Mouse (Mus musculus): ENCODE data around the gene Dlk1. TPM values are rescaled to one million over a fixed set of nuclear protein-coding genes. Genes with fewer than 3 reads are reported as not detected.
"Not testable (repeated sequence)": the region's sequence is repeated elsewhere in the genome, so short reads cannot be mapped to it uniquely, and the experiment has no call there.

The Dlk1 gene
- polyA plus RNA-seq, 3 experiments from 2014 or later = not detected

- not testable (repeated sequence) for ATAC-seq
Measured at GRCm38 (mm10) chr12:109486525-109486924, 33.9 kb downstream of the Dlk1 start.

- no peak for ATAC-seq
Measured at GRCm38 (mm10) chr12:109491701-109492100, 39.1 kb downstream of the Dlk1 start.

GRCm38 (mm10) chr12:109493381-109493780, 40.8 kb downstream of the Dlk1 start:
- no peak for ATAC-seq

GRCm38 (mm10) chr12:109495016-109495644, 42.5 kb downstream of the Dlk1 start:
- ATAC-seq = no peak

- no peak for ATAC-seq
Measured at GRCm38 (mm10) chr12:109496397-109496796, 43.8 kb downstream of the Dlk1 start.

GRCm38 (mm10) chr12:109500992-109501391, 48.4 kb downstream of the Dlk1 start:
- no peak for ATAC-seq

GRCm38 (mm10) chr12:109502360-109503040, 49.9 kb downstream of the Dlk1 start:
- no peak for ATAC-seq

GRCm38 (mm10) chr12:109507693-109508092, 55.1 kb downstream of the Dlk1 start:
- no peak for ATAC-seq

- ATAC-seq = no peak
Measured at GRCm38 (mm10) chr12:109508495-109509454, 56.2 kb downstream of the Dlk1 start.

- no peak for ATAC-seq
Measured at GRCm38 (mm10) chr12:109509531-109510137, 57.0 kb downstream of the Dlk1 start.

- no peak for ATAC-seq
Measured at GRCm38 (mm10) chr12:109510247-109510646, 57.6 kb downstream of the Dlk1 start.

GRCm38 (mm10) chr12:109511456-109511855, 58.8 kb downstream of the Dlk1 start:
- ATAC-seq = no peak

- ATAC-seq = no peak
Measured at GRCm38 (mm10) chr12:109512151-109512907, 59.7 kb downstream of the Dlk1 start.

Other genes starting within 250 kb of the Dlk1 start
- gene Rtl1, start 147.5 kb downstream of the Dlk1 start, polyA plus RNA-seq (2017; shearing (Covaris generic)) = not detected

Data from inflammation-experienced regulatory T-cells, adult 6 months (primary cell).